ENCODE assay signal across 8 mouse cellular contexts in genomic region chr11:77930751-77931540, GRCm38 (mm10). TPM values are rescaled to one million over a fixed set of nuclear protein-coding genes. Genes with fewer than 3 reads are reported as not detected.
DNase-seq lines count a peak whose midpoint lies in the region; ATAC-seq and TF ChIP-seq lines count a peak whose summit lies in the region.

Sez6 (plus strand) TSS chr11:77930800.

- no peaks in the 10 kb centered on the region for H3K36me3 ChIP-seq in E14TG2a.4 (ENCODE audit: insufficient read depth, low read length)
- H3K36me3 ChIP-seq in lung, embryonic 15.5 days, result no peaks in the 10 kb centered on the region

- H3K4me2 ChIP-seq in lung, embryonic 15.5 days, result peak within 1 kb of the TSS; percentile 91

- H3K9ac ChIP-seq in lung, embryonic 15.5 days, result no peak within 1 kb of the TSS

- no peak; the same call in 1 of the 2 replicates for TF ChIP-seq POLR2A in cerebellum, adult 2 months (IDR thresholded peaks at IDR 0.05; ENCODE audit: borderline replicate concordance, insufficient read depth, low read length)

- no peaks in the 10 kb centered on the region for H3K9me3 ChIP-seq in E14TG2a.4 (ENCODE audit: low read length)
- no peaks in the 10 kb centered on the region for H3K9me3 ChIP-seq in lung, embryonic 15.5 days

- H3K27ac ChIP-seq in cerebellum, adult 2 months (ENCODE audit: insufficient read depth, low read length), result peak within 1 kb of the TSS; percentile 96
- H3K27ac ChIP-seq in lung, embryonic 15.5 days, result no peak within 1 kb of the TSS

- whole genome bisulfite sequencing in cerebellum, adult 2 months, result under 1% methylated on average over 91 of the region's 94 CpGs
- under 1% methylated on average over 93 of the region's 94 CpGs for WGBS in lung, embryonic 15.5 days

- ATAC-seq in frontal cortex, adult (ENCODE audit: low TSS enrichment), result peak; percentile 86
- ATAC-seq in lung, embryonic 15.5 days (ENCODE audit: borderline replicate concordance, extremely low read depth, low FRiP score, low TSS enrichment), result peak; percentile 80

- H3K4me1 ChIP-seq in E14TG2a.4 (replicated peaks; ENCODE audit: low read depth, low read length), result peaks cover 63% of the 10 kb centered on the region
- H3K4me1 ChIP-seq in cerebellum, adult 2 months (ENCODE audit: control insufficient read depth, insufficient read depth, low read length), result peaks cover 31% of the 10 kb centered on the region
- H3K4me1 ChIP-seq in lung, embryonic 15.5 days, result peaks cover 12% of the 10 kb centered on the region

- TF ChIP-seq CTCF in E14TG2a.4 (conservative IDR thresholded peaks at IDR 0.05; ENCODE audit: low read length), result no peak
- 0 out of 2 replicates have a peak, but pooled peaks have one; percentile 11 for TF ChIP-seq CTCF in cerebellum, adult 2 months (IDR thresholded peaks at IDR 0.05; ENCODE audit: borderline replicate concordance, insufficient read depth, low read depth, low read length)

- H3K4me3 ChIP-seq in E14TG2a.4 (replicated peaks; ENCODE audit: low read length), result peak within 1 kb of the TSS; percentile 88
- peak within 1 kb of the TSS; percentile 76 for H3K4me3 ChIP-seq in cerebellum, adult 2 months (replicated peaks; ENCODE audit: insufficient read depth, low read depth, low read length)
- peak within 1 kb of the TSS; percentile 43 for H3K4me3 ChIP-seq in lung, embryonic 15.5 days

- peaks cover 93% of the 10 kb centered on the region for H3K27me3 ChIP-seq in E14TG2a.4 (ENCODE audit: insufficient read depth, low read length)
- no peaks in the 10 kb centered on the region for H3K27me3 ChIP-seq in cerebellum, adult 2 months (ENCODE audit: control insufficient read depth, insufficient read depth, low read length)
- H3K27me3 ChIP-seq in lung, embryonic 15.5 days, result peaks cover 77% of the 10 kb centered on the region

- DNase-seq in cerebellum, adult 2 months, result peak; percentile 86
- DNase-seq in heart, postnatal 4 days, result peak; percentile 89
- DNase-seq in layer of hippocampus, postnatal 10 days (ENCODE audit: low spot score in 2 of 2), result peak; percentile 81 to 89
- peak; percentile 56 for DNase-seq in retina, adult 2 months (ENCODE audit: low read depth, low spot score)
- peak; percentile 39 to 85 for DNase-seq in thymus, postnatal 10 days (ENCODE audit: low spot score in 2 of 2)

RNA-seq across cellular contexts. Expression of gene Sez6, which starts in this region (rescaled TPM):
- 71.0 and 76.9 TPM in 2 replicates for polyA plus RNA-seq in cerebellum, adult 2 months (2012; rRNA removed)
- under 1 TPM; 0.14 to 0.19 TPM for total RNA-seq in heart, postnatal 4 days (2021)
- 100 to 1,000 TPM; 215 to 221 TPM for total RNA-seq in layer of hippocampus, postnatal 10 days (2021)
- 0.23 and 0.51 TPM in 2 replicates for polyA plus RNA-seq in lung, embryonic 15.5 days (2015; fragmentation: Nextera tagmentation; extraction: Ambion mirVana)

Comparison
In these comparisons a context has a peak if more than half of its experiments do, and no peak if none do; other contexts are left out.
1. RNA of gene Sez6 (total RNA-seq): 215 to 221 TPM in layer of hippocampus, postnatal 10 days; 0.14 to 0.19 TPM in heart, postnatal 4 days; every median in the first group is over 100 times any median in the second.
2. RNA of gene Sez6 (polyA plus RNA-seq): 71.0 to 76.9 TPM in cerebellum, adult 2 months; 0.23 to 0.51 TPM in lung, embryonic 15.5 days; every median in the first group is over 10 times any median in the second.
3. Peak in DNase-seq in heart, postnatal 4 days; RNA of the gene not detected or under 1 TPM.
4. Peak in ATAC-seq, H3K4me3 ChIP-seq and H3K4me2 ChIP-seq in lung, embryonic 15.5 days; RNA of the gene not detected or under 1 TPM.
5. Peak in every context shown above with its lines, with median percentiles within 50 percentile points of each other: H3K4me3 ChIP-seq and DNase-seq.